Mouse (Mus musculus): ENCODE data around the gene Kcnab1. TPM values are rescaled to one million over a fixed set of nuclear protein-coding genes. Genes with fewer than 3 reads are reported as not detected.
A peak's percentile ranks its signal among the peaks of the same experiment; 100 is the strongest.

Kcnab1 gene
- polyA plus RNA-seq, 3 experiments from 2014 or later, result 0.43 to 1.3 (median 0.80) TPM

DNA sequence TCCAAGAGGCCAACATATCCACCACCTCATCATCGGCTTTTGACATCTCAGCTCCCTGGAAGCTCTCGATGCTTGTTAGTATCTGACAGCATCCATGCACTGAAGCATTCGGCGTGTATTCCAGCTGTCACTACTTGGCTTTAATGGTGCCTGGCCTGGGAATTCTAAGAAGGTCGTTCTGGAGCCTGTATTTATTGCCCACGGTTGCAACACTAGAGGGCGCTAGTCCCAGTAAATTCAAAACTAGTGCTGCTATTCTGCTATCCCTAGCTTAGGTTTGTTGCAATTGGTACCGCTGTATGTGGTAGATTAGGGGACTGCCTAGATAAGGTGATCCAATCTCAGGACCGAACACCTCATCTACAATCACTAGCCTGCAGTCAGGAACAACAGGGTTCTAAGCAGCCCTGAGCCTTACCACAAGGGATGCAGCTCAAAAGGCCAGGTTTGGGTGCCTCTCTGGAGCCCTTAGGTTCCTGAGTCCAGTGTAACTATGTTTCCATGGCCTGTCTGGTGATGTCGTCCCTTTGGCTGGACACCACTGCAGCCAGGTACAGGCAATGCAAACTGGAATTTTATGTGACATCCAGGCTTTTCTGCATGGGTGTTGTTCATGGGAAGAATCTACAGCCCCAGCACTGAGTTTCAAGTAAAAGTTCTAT lies 208.8 kb downstream of the Kcnab1 start:
- ATAC-seq, result peak; percentile 67

DNA sequence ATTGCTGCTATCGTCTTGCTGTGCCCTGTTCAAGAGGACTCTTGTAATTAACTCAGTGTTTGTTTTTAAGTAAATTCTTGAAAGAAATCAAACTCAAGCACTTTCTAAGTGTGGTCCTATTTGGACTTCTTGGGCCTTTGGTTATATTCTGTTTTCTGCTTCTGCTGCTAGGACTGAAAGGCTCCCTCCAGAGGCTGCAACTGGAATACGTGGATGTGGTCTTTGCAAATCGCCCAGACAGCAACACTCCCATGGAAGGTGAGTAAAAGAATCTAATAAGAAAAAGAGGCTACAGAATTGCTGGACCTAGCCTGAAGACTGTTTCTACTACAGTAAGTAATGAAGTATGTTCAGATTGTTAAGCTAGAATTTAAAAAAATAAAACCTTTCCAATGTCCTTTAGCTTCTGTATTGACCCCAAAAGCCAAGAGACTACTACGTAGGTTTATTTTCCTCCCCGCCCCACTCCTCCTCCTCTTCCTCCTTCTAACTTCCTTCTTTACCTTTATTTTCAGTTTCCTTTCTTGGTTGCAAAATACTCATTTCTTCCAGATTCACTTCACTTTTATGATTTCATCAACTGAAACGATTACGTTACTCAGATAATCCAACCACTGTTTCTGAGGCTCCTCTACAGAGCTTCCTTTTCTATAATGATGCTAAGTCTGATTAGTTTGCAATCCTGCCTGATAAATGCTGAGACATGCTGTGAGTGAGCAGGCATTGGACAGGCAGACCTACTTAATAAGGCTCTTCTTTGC lies 210.2 kb downstream of the Kcnab1 start:
- ATAC-seq, result peak; percentile 48

DNA sequence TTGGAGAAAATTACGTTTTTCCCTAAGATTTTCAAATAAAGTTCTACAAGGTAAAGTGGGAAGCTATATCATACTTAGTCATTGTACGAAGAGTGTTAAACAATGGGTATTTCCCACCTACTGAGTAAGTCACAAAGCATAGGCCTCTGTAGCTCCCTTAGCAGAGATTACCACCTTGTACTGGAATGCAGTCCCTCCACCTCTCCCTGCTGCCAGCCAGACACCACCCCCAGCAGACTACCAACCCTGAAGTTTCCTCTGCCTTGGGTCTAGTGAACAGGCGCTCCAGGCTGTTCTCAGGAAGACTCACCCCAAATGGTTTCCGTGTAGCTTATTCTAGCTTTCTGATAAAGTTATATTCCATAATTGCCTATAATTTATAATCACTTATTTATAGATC lies 211.8 kb downstream of the Kcnab1 start:
- no peak for ATAC-seq

DNA sequence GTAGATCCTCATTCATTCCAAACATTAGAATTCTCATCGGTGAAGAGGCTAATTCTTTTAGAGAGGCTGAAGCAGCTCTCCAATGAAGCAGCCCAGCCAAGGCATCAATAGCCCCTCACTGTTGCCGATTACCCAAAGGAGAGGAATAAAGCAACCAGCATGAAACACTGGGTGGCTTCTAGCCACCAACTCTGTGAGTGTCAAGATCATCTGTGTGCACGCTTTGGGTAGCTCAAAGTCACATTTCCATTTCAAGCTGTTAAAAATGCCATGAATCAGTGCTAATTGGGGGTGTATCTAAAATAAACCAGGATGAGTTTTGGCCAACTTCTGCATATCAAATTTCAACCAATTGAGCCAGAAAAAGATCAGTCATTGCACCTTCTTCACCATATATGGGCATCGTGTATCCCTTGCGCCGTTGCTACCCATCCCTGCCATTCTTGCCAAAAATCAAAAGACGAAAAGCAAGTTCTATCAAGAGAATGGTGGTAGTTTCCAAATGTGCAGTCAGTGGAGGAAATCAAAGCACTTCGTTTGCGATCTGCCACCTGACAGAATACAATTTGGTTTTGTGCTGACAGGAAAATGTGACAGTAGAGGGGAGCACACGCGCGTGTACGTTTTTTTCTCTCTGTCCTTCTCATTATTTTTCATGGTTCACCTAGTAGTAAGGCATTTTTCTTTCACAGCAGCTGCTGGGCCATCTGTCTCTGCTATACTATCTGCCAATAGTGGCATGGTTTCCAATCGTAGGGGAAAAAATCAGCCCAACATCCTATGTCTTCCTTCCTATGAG lies 213.0 kb downstream of the Kcnab1 start:
- no peak for ATAC-seq

DNA sequence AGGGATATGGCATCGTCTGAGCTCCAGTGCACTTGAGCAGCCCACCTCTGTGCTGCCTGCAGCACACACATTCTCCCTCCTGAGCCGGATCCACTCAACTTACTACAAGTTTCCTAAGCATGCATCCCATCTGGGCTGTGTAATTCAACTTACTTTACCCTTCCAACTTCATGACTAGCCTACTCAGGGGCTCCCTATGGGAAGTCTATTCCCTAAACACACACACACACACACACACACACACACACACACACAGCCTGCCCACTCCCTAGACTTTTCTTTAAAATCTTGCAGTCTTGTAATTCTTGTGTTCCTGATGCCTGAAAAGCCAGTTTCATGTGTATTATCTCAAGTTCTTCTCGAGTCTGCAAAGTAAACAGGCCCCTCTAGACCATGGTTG lies 216.1 kb downstream of the Kcnab1 start:
- ATAC-seq, result no peak

DNA sequence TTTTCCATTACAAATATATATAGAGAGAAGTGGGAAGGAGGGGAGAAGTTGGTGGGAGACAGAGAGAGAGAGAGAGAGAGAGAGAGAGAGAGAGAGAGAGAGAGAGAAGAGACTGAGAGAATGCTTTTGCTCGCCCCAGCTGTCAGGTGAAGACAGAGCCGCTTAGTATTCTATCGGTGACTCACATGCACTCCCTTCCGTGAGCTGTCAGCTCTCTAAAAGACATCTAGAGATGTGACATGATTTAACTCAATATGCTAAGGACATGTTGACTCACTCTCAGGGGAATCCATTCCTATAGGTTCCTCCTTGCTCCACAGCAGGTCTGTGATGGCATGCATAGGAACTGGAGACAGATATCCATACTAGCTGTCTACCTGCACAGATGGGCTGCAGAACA lies 219.6 kb downstream of the Kcnab1 start:
- no peak for ATAC-seq

DNA sequence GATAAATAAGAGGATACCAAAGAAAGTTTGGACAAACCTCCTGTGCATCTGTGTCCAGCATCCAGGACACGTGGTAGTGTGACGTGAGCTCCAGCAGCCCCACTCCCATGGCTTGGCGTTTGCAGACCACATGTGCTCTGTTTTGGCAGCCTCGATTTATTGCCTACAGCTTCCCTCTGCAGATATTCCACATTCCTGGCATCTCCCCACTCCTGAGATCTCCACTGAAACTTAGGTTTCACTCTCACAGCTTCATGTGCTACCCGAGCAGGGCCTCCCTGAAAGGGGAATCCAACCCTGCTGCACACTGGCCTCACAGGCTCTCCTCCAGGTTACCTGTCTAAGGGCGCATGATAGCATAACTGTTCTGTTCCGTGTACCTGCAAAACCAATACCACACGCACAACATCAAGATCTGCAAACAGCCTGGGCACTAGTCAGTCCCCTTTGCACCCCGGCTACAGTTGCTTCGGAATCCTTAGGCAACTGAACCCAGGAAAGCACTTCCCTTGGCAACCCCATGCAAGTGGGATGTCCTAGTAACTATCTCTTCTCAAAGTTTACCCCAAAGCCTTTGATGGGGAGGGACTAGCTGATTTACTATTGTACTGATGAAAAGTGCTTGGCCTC lies 228.8 kb downstream of the Kcnab1 start:
- no peak for ATAC-seq

DNA sequence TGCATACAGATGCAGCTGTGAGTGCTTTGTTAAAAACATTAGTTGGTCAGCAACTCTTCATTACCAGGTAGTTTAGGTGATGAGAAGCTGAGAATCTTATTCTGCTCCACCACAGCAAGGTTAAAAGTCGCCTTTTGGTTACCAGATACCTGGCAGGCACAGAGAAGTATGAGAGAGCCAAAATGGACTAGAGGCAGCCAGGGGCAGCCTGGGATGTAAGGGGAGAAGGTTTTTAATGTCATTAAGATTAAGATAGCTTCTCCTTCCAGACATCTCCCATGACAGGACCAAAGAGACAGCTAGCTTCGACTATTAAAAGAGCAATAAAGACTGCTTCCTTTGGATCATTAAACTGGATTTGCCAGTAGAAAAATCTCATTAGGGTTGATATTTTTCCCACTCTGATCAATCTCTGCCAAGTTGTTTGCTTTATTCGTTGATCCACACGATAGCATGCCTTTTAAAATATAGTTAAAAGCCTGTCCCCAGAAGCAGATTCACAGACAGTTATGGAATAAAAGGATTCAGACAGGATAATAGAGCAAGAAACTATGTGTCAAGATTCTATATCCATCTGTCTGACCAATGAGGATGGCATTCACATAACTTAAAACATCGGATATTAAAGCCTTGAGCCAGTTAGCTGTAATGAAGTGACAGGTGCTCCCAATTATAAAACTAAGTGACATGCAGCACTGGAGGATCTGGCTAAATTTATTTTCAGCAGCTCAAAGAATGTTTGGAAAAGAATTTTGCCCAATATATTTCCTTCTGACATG lies 231.2 kb downstream of the Kcnab1 start:
- no peak for ATAC-seq

DNA sequence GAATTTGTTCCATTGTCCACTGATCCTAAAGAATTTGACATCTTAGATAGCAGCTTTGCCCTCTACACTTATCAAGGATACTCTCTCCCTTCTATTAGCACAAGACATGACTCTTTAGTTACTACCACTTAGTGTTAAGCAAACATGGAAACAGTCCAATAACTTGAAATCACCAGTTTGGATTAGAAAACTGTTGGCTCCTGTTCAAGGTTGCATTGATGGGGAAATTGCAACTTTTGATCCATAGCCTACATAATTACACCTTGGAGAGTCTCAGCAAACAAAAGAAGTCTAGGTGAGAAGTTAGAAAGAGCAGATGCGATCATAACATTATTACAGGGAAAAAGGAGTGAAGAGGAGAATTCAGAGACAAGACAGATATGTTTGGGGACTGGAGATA lies 237.0 kb downstream of the Kcnab1 start:
- ATAC-seq, result no peak

DNA sequence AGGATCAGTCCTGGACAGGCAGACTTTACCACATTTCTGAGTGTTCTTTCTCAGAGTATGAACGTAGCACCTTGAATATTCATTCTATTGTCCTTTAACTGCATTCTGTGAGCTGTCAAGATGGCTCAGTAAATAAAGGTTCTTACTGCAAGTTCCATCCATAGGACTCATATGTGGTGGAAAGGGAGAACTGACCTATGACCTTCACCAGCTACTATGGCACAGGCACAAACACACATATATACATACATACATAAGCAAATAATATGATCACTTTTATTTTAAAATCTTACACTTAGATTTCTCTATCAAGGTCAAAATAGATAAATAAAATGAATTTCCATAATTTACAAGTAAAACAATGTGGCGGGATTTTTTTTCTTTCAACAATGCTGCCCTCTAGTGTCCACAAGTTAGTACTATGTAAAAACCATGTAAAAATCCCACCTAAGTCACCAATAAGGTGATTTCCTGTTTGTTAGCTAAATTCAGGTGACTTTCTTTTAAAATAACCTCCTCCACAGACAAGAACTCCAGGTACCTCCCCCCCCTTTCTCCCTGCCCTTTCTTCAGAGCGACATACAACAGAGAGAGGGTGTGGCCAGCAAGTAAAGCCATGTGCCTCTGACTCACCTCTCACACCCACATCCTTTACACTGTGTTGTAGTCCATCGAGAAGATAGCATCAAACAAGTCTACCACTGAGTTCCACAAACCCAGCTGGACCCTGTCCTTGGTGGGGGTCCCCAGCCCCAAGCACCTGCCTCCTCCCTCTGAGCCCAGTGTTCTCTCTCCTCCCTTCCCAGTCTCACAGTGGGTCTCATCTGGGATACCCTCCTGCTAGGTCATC lies 243.3 kb downstream of the Kcnab1 start:
- ATAC-seq, result peak; percentile 79

DNA sequence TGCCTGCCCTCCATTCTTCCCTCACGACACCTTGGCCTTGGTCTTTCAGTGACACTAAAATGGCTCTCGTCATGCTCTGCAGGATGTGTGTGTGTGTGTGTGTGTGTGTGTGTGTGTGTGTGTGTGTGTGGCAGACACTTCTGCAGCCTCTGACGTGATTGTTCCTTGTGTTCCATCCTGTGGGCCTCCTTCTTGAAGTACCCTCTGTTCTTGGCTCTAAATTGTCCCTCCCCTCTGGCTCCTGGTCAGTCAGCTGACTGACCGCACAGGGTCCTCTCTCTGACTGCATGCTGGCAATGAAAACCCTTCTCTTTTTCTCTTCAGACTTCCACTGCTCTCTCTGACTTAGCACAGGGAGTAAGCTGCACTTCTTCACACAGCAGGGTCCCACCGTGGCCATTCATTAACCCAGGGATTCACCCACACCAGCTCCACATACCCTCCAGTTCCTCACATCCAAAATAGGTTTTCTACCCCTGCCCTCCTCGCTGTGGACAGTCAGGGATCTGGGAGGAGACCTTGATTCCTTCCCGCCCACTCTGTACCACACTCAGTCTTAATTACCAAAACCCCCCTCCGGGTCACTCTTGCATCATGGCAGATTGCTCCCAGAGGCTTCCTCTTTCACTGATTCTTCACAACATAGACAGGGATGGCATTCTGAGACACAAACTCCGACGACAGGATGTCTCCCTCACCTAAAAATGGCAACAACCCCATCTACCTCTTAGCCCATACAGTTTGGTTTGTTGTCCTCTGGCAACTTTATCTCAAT lies 244.3 kb downstream of the Kcnab1 start:
- ATAC-seq, result no peak

DNA sequence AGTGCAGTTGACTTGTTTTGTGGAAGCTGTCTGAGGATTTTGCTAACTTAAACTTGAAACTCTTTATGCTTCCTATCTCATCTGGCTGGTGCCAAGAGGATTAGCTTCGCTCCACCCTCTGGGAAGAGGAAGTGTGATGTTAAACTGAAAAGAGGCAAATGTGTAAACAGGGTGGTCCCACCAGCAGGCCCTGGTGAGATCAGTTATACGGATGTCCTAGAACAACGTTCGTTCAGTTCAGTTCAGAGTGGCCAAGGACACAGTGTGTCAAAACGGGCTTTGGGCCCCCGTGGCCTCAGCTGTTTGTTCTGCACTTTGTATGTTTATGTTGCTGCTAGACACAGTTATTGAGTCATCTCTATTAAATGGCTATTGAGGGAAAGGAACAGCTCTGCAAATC lies 246.3 kb downstream of the Kcnab1 start:
- ATAC-seq, result no peak

DNA sequence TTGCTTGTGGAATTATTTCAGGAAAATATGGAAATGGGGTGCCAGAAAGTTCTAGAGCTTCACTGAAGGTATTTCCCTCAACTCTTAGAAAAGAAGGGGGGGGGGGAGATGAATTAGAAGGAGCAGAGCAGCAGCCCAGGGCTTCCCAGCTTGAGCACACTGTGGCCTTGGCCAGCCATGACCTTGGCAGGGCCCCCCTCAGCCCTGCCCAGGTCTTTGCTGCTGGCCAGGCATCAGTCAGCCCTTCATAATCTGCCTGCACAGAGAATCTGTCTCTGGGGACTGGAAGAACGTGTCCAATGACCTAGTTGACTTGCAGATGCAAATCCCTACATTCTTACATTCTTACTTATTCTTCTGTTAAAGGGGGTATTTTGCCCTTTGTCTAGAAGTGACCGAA lies 249.1 kb downstream of the Kcnab1 start:
- ATAC-seq, result no peak

DNA sequence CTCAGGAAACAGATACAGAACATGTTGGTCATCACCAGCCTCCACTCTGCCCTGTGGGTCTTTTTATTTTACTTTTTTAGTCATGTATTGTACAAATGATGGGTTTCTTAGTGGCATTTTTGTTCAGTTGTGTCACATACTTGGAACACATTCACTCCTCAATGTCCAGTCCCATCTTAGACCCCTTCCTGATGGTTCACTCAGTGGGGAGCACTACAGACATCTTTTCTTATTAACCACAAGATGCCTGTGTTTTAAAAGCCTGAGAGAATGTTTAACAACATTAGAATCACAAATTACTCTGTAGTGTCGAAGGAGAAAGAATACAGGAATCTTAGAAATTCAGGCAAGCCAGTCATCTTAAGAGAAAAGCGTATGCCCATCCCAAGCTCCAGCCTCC lies 249.7 kb downstream of the Kcnab1 start:
- no peak for ATAC-seq

DNA sequence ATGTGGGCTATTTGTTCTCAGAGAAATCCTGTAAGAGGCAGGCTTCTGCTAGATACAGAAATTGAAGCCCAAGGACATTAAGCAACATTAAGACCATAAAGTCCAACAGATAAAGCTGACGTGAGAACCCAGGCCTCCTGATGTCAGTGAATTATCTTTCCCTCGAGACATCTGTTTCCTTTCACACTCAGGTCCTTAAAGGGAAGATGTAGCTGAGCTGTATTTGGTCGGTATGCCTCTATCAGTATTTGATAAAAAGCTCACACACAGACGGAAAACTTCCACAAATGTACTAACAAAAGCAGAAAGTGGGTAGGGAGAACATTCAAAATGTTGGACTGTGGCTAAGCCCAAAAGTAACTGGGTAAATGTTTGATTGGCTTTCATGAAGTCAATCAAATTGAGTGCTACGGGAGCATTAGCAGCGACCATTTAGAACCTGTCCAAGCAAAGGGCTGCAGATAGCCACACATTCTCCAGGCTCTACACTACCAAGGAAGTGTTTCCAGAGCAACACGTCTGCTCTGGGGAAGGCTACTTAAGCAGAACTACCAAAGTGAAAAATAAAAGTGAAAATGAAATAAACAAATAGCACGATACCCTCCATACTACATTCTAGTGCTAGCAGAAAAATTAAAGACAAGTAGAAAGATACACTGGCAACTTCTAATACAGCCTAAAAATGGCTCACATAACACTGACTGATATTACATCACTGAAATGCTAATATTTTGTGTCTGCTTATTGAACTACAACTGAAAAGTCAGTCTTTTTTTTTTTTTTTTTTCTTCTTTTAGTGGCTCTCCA lies 251.2 kb downstream of the Kcnab1 start:
- ATAC-seq, result no peak

DNA sequence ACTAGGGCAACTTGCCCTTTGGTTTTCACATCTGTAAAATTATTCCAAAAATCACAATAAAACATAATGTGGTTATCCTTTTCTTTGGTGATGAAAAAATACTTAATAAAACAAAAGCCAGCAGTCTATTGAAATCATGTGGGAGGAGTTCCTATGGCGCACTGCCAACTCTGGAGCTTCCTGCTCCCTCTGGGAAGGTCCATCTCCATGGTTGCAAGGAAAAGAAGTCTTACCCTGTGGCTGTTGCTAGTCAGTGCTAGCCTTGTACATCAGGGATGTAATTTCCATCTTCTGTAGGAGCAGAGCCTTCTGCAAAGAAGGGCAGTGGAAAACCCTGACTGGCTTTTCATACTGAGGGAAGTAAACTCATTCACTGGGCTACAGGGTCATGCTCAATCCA lies 254.3 kb downstream of the Kcnab1 start:
- no peak for ATAC-seq

DNA sequence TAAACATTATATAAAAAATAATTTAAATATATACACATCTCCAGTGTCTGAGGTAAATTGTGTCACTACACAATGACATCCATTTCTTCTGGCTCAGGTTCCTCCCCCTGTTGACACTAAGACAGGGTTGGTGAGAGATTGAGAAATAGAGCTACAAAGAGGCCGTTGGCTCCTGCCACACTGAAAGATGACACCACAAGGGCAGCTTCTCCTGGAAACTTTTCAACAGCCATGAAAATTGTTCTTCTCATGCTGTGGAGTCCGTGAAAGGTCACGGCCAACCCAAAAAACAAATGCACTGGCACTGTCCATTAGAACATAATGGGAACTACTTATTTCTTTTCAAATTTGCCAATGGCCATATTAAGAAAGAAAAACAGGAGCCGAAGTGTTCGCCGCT lies 256.0 kb downstream of the Kcnab1 start:
- ATAC-seq, result no peak

DNA sequence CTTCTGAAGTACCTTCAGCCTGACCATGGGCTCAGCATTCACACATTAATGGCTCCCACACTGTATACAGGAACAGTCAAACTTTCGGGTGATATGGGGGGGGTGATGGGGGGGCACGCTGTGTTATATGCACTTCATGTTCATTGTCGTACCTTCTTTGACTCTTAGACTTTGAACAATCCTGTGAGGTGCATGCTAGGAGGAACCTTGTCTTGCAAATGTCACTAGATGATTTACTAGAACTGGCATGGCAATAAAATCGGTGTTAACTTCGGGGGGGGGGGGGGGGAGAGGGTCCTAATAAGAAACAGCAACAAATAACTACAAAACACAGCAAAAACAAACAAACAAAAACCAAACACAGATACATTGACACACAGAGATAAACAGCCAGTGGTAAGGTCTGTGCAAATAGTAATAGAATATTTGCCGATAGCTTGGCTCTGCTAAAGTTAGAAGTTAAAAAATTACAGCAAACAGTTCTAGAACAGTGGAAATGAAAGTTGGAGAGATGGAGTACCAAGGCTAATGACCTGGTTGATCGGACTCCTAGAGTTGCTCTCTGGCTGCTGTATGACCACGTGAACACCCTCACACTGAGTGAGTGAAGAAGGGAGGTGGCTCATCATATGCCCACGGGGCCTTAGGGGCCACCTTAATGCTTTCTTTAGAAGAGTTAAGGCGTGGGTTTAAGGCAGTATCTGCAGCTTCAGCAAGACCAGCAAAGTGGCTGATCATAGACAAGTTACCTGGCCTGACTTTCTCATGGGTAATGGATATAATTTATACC lies 256.9 kb downstream of the Kcnab1 start:
- no peak for ATAC-seq

DNA sequence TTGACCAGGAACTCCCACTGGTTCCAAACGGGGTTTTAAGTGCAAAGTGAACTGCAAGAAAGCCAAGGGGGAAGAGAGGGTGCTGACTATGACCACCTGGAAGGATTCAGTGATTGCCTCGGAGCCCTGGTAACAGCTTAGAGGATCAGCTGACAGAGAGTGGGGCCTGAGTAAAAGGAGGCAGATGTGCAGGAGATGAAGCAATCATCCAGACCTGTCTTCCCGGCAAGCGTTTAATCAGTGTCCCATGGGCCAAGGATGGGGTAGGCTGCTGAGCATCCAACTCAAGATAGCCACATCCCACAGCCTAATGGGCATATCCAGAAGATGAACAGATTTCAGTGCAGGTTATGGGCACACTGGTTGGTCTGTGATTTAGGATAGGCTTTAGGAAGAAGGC lies 258.8 kb downstream of the Kcnab1 start:
- ATAC-seq, result no peak
